Mouse (Mus musculus): ENCODE measurements around the gene Plpp2. TPM values are rescaled to one million over a fixed set of nuclear protein-coding genes. Genes with fewer than 3 reads are reported as not detected.

The Plpp2 gene
- total RNA-seq, 1 experiment from 2014 or later, result 3.1 TPM

DNA sequence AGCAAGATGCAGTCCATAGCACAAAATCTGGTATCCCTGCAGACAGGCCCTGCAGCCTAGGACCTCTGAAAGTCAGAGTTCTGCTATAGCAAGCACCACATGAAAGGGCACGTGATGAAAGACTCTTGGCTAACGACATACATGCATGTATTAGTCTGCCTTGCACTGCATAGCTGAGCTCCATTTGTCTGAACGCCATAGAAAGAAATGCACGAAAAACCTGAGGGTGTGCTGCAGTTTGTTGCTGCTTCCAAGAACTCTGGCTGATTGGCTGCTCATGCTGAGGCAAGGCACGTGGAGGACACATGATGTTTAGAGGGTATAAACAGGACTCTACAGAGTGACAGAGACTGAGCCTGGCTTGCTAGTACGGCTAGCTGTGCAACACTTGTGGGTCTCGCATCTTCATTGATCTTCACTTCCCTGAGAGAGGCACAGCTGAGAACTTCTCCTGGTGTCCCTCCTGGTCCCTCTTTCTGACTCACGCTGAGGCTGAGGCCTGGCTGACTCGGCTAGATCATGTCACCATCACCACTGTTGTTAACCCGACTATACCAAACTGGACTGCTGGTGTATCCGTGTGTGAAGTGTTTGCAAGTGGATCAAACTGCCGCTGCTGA is 3.0 kb upstream of the Plpp2 start:
- ATAC-seq (replicated peaks; ENCODE audit: insufficient number of reproducible peaks, low FRiP score, low TSS enrichment, poor library complexity, severe bottlenecking), result no peak

DNA sequence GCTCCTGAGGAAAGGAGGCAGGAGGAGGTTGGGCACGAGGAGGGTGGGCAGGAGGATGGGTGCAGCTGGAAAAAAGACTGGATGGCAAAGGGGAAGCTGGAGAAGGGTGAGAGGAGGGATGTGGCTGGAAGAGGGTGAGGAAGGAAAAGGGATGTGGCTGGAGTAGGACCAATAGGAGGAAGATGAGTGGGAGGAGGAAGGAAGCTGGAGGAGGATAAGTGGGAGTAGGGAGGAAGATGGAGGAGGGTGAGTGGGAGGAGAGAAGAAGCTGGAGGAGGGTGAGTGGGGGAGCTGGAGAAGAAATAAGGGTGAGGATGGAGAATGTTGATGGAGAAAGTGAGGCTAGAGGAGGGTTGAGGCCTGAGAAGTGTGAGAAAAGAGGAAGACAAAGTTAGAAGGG is 1.8 kb upstream of the Plpp2 start:
- ATAC-seq (replicated peaks; ENCODE audit: insufficient number of reproducible peaks, low FRiP score, low TSS enrichment, poor library complexity, severe bottlenecking), result no peak

DNA sequence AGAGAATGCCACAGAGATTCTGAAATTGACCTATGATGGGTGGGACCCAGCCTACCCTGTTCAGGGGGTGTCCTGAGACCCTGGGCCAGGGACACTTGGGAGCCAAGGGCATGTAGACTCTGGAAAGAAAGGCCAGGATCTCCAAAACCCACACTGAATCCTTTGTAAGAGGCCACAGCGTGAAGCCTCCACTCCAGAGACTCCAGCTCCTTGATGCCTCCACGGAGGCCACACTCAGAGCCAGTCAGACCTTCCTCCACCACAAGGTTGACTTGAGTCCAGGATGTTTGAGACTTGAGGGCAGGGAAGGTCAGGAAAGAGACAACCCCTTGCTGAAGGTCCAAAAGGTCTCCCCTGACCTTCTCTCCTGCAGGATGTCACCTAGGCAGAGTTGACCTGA is 830 bp upstream of the Plpp2 start:
- ATAC-seq (replicated peaks; ENCODE audit: insufficient number of reproducible peaks, low FRiP score, low TSS enrichment, poor library complexity, severe bottlenecking), result no peak

DNA sequence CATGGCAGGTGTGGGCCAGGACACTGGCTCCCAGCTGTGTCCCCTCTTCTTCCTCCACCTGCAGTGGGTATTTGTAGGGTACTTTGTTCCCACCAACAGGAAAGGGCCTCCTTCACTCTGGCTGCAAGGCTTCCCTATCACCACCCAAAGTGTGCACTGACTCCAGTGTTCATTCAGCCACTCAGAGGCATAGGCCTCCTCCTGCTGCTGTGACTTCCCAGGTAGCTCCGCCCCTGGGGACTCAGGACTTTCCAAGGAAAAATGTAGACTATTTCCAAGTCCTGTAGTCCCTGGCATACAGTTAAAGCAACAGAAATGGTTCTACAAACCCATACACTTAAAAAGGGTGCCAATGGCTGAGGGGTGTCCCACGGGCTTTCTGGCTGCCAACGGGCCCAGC is 918 bp downstream of the Plpp2 start:
- ATAC-seq (replicated peaks; ENCODE audit: insufficient number of reproducible peaks, low FRiP score, low TSS enrichment, poor library complexity, severe bottlenecking), result no peak

DNA sequence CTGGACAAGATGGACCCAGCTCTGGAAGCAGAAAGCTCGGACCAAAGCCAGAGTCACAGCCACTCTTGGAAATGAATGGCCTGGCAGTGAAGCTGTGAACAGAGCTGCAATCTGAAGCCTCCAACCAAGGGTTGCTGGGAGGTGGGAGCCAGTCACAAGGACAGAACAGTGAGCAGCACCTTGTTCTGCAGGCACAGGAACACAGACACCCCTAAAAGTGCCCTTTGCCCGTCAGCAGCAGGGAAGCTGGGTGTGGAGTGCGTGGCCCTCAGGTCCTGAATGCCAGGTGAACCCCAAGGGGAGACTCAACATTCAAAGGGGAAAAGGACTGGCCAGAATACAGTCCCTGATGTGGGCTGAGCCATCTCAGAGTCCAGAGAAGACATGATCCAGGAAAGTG is 2.0 kb downstream of the Plpp2 start:
- no peak for ATAC-seq (replicated peaks; ENCODE audit: insufficient number of reproducible peaks, low FRiP score, low TSS enrichment, poor library complexity, severe bottlenecking)

DNA sequence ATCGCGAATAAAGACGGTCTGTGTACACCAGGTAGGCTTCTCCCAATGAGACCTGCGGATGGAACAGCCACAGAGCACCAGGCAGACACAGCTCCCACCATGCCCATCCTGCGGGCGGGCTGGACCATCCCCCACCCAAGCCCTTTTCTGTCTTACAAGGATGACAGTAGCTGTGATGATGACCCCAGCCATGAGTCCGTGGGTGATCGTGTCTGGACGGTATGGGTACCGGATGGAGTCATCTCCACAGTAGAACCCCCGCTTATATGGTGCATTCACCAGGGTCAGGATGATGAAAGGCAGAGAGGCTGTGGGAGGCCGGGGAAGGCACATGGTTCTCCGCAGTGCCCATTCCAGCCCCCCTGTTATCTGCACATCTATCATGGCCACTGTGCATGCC is 2.9 kb downstream of the Plpp2 start:
- ATAC-seq (replicated peaks; ENCODE audit: insufficient number of reproducible peaks, low FRiP score, low TSS enrichment, poor library complexity, severe bottlenecking), result no peak

DNA sequence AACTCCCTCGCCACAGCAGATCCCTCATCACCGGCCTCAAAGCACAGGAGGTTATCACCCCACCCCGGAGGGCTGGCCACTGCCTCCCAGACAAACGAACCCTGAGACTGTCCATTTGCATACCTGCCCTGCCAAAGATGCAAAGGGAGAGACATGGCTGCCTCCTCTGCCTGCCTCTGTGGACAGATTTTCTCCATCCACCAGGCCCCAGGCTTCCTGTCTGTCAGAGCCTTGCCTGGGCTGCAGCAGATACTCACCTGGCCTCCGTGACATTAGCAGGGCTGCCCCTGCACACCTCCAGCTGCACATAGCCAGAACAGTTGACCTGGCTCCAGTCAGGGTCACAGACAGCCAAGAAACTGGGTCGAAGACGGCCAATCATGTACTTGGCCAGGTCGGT is 3.4 kb downstream of the Plpp2 start:
- ATAC-seq (replicated peaks; ENCODE audit: insufficient number of reproducible peaks, low FRiP score, low TSS enrichment, poor library complexity, severe bottlenecking), result no peak

DNA sequence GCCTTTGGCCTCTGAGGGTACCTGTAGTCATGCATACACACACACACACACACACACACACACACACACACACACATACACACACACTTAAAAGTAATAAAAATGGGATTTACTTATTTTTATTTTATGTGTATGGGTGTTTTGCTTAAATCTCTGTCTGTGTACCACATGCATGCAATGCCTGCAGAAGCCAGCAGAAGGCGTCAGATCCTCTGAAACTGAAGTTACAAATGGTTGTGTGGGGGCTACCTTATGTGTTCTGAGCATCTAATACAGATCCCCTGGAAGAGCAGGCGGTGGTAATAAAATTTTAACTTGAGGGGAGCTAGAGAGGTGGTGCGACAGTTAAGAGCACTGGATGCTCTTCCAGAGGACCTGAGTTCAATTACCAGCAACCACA is 5.5 kb downstream of the Plpp2 start:
- ATAC-seq (replicated peaks; ENCODE audit: insufficient number of reproducible peaks, low FRiP score, low TSS enrichment, poor library complexity, severe bottlenecking), result no peak

DNA sequence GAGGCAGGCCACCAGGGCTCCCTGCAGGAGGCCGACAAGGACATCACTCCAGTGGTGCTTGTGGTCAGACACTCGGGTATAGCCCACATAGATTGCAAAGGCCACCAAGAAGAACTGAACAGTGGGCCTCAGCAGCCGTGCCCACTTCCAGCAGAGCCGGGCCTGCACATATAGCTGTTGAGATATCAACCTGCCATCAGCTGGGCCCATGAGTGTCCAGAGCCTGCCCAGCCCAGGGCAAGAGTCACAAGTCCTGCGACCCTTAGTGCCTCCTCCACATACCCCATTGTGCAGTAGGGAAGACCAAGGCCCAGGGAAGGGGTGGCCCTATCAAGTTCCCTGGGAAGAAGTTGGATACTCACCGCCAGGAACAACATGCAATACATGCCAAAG is 6.1 kb downstream of the Plpp2 start:
- ATAC-seq (replicated peaks; ENCODE audit: insufficient number of reproducible peaks, low FRiP score, low TSS enrichment, poor library complexity, severe bottlenecking), result no peak

DNA sequence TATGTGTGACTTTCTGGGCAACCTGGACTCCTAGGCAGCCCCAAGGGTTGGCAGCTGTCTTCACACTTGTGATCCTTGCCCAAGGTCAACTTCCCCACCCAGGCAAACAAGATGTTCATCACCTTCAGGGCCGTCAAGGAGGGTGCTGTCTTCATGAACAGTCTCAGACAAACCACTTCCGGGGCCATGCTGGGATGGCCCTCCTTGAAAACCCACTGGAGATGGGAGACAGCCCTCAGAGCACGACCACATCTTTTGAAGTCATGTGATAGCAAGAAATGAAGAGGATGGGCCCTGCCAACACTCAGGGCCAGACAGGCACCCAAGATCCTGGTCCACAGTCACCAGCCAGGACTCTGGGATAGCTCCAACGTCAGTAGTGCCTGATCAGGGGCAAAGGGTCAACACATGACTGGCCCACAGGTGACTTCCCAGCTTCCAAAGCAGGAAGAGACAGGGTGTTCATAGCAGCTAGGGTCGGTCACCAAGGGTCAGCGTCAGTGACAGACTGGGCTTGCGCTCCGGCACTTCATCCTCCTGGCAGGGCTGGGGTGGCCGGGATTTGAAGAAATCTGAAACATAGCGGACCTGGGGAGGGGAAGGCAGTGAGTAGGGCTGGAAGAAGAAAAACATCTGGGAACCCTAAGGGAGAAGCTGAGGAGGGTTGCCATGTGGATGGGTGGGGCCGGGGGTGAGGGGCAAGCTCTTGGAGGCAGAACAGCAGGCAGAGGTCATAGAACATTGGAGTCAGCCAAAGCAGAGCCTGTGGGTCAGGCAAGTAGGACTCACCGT is 6.7 kb downstream of the Plpp2 start:
- no peak for ATAC-seq (replicated peaks; ENCODE audit: insufficient number of reproducible peaks, low FRiP score, low TSS enrichment, poor library complexity, severe bottlenecking)

DNA sequence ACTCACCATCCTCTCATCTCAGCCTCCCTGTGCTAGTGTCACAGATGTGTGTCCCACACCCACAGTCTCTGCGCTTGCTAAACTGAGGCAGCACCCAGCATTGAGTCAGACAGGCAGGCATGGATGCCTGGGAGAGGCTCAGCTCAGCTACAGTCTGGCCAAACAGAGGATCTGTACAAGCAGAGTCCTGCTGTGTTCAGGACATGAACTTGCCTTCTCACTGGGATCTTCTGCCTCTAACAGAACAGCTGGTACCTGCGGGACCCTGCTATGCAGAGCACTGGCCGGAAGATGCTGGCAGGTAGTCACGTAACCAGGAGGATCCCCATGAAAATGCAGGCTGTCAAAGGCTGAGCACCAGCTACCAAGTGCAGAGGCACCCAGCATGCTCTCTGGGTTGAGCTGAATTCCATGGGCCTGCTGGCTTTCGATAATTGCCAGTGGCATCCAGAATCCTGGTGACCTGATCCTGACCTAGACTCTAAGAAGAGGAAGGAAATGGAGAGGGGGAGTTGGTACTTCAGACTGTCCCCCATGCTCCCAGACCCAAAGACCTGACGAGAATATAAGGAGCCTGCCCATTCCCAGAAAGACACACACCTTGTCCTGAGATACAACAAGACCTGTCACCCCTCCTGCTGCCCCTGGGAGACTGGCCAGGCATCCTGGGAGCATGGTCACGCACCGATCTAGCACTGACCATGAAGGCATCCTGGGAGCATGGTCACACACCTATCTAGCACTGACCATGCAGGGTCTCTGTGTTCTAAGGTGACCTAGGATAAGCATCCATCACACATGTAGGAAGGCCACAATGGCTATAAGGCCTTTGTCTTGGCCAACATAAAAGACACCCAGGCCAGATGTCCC is 7.9 kb downstream of the Plpp2 start:
- no peak for ATAC-seq (replicated peaks; ENCODE audit: insufficient number of reproducible peaks, low FRiP score, low TSS enrichment, poor library complexity, severe bottlenecking)

DNA sequence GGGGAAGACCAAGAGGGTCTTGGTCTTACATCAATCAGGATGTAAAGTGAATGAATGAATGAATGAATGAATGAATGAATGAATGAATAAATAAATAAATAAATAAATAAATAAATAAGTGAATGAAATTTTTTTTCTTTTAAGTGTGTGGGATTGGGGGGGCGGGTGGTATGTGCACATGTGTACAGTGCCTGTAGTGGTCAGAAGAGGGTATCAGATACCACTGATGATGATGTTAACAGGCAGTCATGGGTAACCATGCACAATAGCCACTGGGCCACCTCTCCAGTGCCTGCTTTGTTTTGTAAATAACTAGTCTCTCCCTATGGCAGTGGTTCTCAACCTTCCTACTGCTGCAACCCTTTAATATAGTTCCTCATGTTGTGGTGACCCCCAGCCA is 9.2 kb downstream of the Plpp2 start:
- no peak for ATAC-seq (replicated peaks; ENCODE audit: insufficient number of reproducible peaks, low FRiP score, low TSS enrichment, poor library complexity, severe bottlenecking)

DNA sequence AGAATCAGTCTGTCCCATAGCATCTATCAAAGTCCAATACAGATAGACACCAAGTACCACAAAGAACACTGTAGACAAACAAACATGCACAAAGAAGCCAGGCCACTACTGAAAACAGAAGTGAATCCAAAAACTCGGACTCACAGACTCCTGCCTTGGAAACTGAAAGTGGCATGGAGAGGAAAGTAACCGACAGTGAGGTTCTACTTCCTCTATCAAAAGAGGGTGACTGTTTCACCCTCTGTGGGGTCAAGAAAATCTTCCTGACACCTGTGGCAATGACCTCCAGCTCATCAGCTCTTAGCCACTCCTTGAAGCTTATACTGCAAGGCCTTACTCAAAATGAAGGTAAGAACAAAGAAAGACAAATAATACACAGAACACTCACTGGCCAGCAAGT is 26.9 kb downstream of the Plpp2 start:
- peak; percentile 56 for ATAC-seq (replicated peaks; ENCODE audit: insufficient number of reproducible peaks, low FRiP score, low TSS enrichment, poor library complexity, severe bottlenecking)

DNA sequence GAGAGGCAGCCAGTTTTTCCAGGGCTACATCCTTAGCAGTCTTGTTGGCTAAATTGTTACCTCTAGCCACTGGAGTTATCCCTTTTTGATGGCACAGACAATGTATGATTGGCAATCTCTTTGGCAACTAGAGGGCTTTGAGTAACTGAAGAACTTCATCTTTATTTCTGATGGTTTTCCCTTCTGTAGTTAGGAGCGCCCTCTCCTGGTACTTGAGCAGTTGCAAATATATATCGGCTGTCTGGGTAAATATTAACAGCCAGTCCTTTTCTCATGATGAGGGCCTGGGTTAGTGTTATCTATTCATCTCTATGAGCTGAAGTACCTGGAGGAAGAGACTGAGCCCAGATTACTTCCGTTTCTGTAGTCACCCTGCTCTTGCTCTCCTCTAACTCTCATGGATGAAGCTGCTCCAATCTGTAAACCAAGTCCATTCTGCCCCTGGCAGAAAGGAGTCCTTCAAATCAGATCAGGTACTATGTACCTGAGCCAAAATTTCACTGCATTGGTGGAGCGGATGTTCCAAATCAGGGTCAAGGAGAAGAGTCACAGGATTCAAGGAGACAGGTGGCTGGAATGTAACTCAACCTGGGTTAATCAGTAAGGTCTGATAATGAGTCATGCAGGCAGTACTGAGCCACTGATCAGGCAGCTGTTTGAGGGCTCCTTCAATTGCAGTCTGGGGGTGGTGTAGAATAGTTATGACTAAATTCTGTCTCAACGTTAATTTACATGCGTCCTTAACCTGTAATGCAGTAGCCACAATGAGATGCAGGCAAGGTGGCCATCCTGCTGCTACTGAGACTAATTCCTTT is 30.6 kb downstream of the Plpp2 start:
- ATAC-seq (replicated peaks; ENCODE audit: insufficient number of reproducible peaks, low FRiP score, low TSS enrichment, poor library complexity, severe bottlenecking), result no peak

DNA sequence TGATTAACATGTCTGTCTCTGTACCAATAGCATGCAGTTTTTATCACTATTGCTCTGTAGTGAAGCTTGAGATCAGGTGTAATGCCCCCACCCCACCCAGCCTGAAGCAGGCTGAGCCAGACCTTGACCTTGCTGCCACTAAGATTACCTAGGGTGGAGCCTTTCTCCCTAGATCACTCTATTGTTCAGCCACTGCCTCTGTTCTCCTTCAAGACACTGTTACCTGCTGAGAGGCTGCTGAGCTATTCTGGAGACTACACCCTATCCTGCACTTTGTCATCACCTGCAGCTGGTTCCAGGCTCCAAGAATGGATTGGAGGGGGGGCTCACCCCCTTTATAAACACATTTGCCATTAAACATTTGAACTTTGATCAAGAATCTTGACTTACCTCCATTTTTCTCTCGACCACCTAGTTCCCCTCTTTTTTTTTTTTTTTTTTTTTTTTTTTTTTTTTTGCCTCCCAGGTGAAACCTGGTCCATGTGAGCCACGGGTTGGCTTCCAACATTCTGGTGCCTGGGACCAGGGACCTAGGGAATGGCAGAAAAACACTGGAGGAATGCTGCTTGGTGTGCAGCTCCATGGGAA is 36.8 kb downstream of the Plpp2 start:
- no peak for ATAC-seq (replicated peaks; ENCODE audit: insufficient number of reproducible peaks, low FRiP score, low TSS enrichment, poor library complexity, severe bottlenecking)

DNA sequence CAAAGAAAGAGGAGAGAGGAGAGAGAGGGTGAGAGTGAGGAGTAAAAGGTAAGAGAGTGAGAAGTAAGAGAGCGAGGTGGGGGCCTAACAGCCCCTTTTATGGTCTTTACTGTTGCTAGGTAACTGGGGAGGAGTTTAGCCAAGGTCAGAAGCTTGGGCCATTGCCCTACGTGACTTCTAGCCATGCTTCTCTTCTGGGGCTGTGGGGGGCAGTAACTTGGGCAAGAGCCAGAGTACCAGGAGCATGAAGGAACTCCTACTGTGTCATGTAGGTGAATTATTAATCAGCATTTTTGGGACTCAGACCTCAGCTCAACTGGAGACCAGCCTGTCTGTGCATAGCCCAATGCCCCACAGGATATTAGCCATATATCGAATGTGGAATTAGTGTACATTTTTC is 37.7 kb downstream of the Plpp2 start:
- no peak for ATAC-seq (replicated peaks; ENCODE audit: insufficient number of reproducible peaks, low FRiP score, low TSS enrichment, poor library complexity, severe bottlenecking)

Measured in monocyte, adult 5-6 weeks (primary cell).